Mouse (Mus musculus): ENCODE data around the gene Hmbs. TPM values are rescaled to one million over a fixed set of nuclear protein-coding genes. Genes with fewer than 3 reads are reported as not detected.
"Not testable (repeated sequence)": the region's sequence is repeated elsewhere in the genome, so short reads cannot be mapped to it uniquely, and the experiment has no call there.

Gene Hmbs
- 123 and 135 TPM in 2 replicates for polyA plus RNA-seq (2015; fragmentation: Nextera tagmentation; extraction: Ambion mirVana)

- H3K36me3 ChIP-seq, result peaks cover 36% of the 10 kb centered on the region
- peak within 1 kb of the TSS; percentile 75 for H3K4me2 ChIP-seq
- WGBS, result under 1% methylated on average over 39 of the region's 39 CpGs
- H3K4me3 ChIP-seq, result peak within 1 kb of the TSS; percentile 91
- peak; percentile 95 for ATAC-seq (ENCODE audit: borderline replicate concordance, extremely low read depth, low FRiP score, low TSS enrichment)
- H3K27me3 ChIP-seq, result no peaks in the 10 kb centered on the region
- peak within 1 kb of the TSS; percentile 99 for H3K27ac ChIP-seq
- H3K9ac ChIP-seq, result peak within 1 kb of the TSS; percentile 88
- peaks cover 17% of the 10 kb centered on the region for H3K4me1 ChIP-seq
- H3K9me3 ChIP-seq, result no peaks in the 10 kb centered on the region
Measured at GRCm38 (mm10) chr9:44343781-44344421, at the start of gene Hmbs. Gene Hmbs (minus strand): TSS chr9:44344228.

- H3K9me3 ChIP-seq, result no peaks in the 10 kb centered on the region
- H3K27me3 ChIP-seq, result no peaks in the 10 kb centered on the region
- H3K4me1 ChIP-seq, result 0 out of 2 replicates have a peak, but pooled peaks cover 4% of the 10 kb centered on the region
- H3K4me3 ChIP-seq, result no peak overlapping the region
- ATAC-seq (ENCODE audit: borderline replicate concordance, extremely low read depth, low FRiP score, low TSS enrichment), result 0 out of 2 replicates have a peak, but pooled peaks have one; percentile 5
- H3K36me3 ChIP-seq, result peaks cover 60% of the 10 kb centered on the region
- no peak overlapping the region for H3K9ac ChIP-seq
- 35% methylated on average over 4 of the region's 4 CpGs for WGBS
- H3K27ac ChIP-seq, result no peak overlapping the region
- H3K4me2 ChIP-seq, result no peak overlapping the region
Measured at GRCm38 (mm10) chr9:44391466-44391865, 47.4 kb upstream of the Hmbs start.

- H3K4me3 ChIP-seq, result no peak overlapping the region
- ATAC-seq (ENCODE audit: borderline replicate concordance, extremely low read depth, low FRiP score, low TSS enrichment), result no peak
- no peak overlapping the region for H3K27ac ChIP-seq
- H3K27me3 ChIP-seq, result no peaks in the 10 kb centered on the region
- H3K4me2 ChIP-seq, result no peak overlapping the region
- WGBS, result 57% methylated on average over 8 of the region's 8 CpGs
- peaks cover 82% of the 10 kb centered on the region for H3K36me3 ChIP-seq
- no peak overlapping the region for H3K9ac ChIP-seq
- H3K9me3 ChIP-seq, result no peaks in the 10 kb centered on the region
- no peaks in the 10 kb centered on the region for H3K4me1 ChIP-seq
Measured at GRCm38 (mm10) chr9:44389273-44389672, 45.2 kb upstream of the Hmbs start.

GRCm38 (mm10) chr9:44387221-44387620, 43.2 kb upstream of the Hmbs start:
- no peak overlapping the region for H3K9ac ChIP-seq
- H3K27me3 ChIP-seq, result no peaks in the 10 kb centered on the region
- no peak overlapping the region for H3K4me3 ChIP-seq
- no peak overlapping the region for H3K27ac ChIP-seq
- WGBS, result 69% methylated on average over 3 of the region's 3 CpGs
- H3K36me3 ChIP-seq, result peaks cover 96% of the 10 kb centered on the region
- H3K9me3 ChIP-seq, result no peaks in the 10 kb centered on the region
- no peak for ATAC-seq (ENCODE audit: borderline replicate concordance, extremely low read depth, low FRiP score, low TSS enrichment)
- no peak overlapping the region for H3K4me2 ChIP-seq
- no peaks in the 10 kb centered on the region for H3K4me1 ChIP-seq

- no peak overlapping the region for H3K4me2 ChIP-seq
- no peak for ATAC-seq (ENCODE audit: borderline replicate concordance, extremely low read depth, low FRiP score, low TSS enrichment)
- no peak overlapping the region for H3K4me3 ChIP-seq
- H3K4me1 ChIP-seq, result peaks cover 13% of the 10 kb centered on the region
- no peak overlapping the region for H3K27ac ChIP-seq
- H3K36me3 ChIP-seq, result peaks cover 87% of the 10 kb centered on the region
- H3K9me3 ChIP-seq, result no peaks in the 10 kb centered on the region
- H3K9ac ChIP-seq, result no peak overlapping the region
- 87% methylated on average over 13 of the region's 13 CpGs for WGBS
- H3K27me3 ChIP-seq, result no peaks in the 10 kb centered on the region
Measured at GRCm38 (mm10) chr9:44384596-44384995, 40.6 kb upstream of the Hmbs start.

- peak overlapping the region; percentile 76 for H3K27ac ChIP-seq
- no peaks in the 10 kb centered on the region for H3K9me3 ChIP-seq
- H3K4me2 ChIP-seq, result peak overlapping the region; percentile 90
- ATAC-seq (ENCODE audit: borderline replicate concordance, extremely low read depth, low FRiP score, low TSS enrichment), result peak; percentile 31; the same call in 1 of the 2 replicates
- H3K4me1 ChIP-seq, result peaks cover 21% of the 10 kb centered on the region
- 4% methylated on average over 15 of the region's 15 CpGs for WGBS
- H3K27me3 ChIP-seq, result no peaks in the 10 kb centered on the region
- H3K36me3 ChIP-seq, result peaks cover 40% of the 10 kb centered on the region
- peak overlapping the region; percentile 92 for H3K9ac ChIP-seq
- H3K4me3 ChIP-seq, result peak overlapping the region; percentile 78
Measured at GRCm38 (mm10) chr9:44379862-44380261, 35.8 kb upstream of the Hmbs start.

GRCm38 (mm10) chr9:44379054-44379834, 35.2 kb upstream of the Hmbs start, which contains the start of gene Hyou1:
Gene Hyou1 (plus strand): TSS chr9:44379490.
- Histone ChIP-seq H3K27ac (peak within 1 kb of the TSS; percentile 77), H3K9me3 (no peaks in the 10 kb centered on the region), H3K4me3 (peak within 1 kb of the TSS; percentile 78), H3K4me1 (peaks cover 21% of the 10 kb centered on the region), H3K4me2 (peak within 1 kb of the TSS; percentile 90), H3K36me3 (peaks cover 34% of the 10 kb centered on the region), H3K27me3 (no peaks in the 10 kb centered on the region), H3K9ac (peak within 1 kb of the TSS; percentile 92)
- peak; percentile 99 for ATAC-seq (ENCODE audit: borderline replicate concordance, extremely low read depth, low FRiP score, low TSS enrichment)
- WGBS, result under 1% methylated on average over 82 of the region's 83 CpGs

- no peaks in the 10 kb centered on the region for H3K9me3 ChIP-seq
- ATAC-seq (ENCODE audit: borderline replicate concordance, extremely low read depth, low FRiP score, low TSS enrichment), result no peak
- H3K4me3 ChIP-seq, result peak overlapping the region; percentile 78
- H3K4me2 ChIP-seq, result peak overlapping the region; percentile 52
- H3K27me3 ChIP-seq, result no peaks in the 10 kb centered on the region
- H3K9ac ChIP-seq, result peak overlapping the region; percentile 65
- no peak overlapping the region; the same call in 1 of the 2 replicates for H3K27ac ChIP-seq
- H3K4me1 ChIP-seq, result peaks cover 21% of the 10 kb centered on the region
- WGBS, result 75% methylated on average over 5 of the region's 5 CpGs
- peaks cover 24% of the 10 kb centered on the region for H3K36me3 ChIP-seq
Measured at GRCm38 (mm10) chr9:44378153-44378730, 34.2 kb upstream of the Hmbs start.

- H3K4me1 ChIP-seq, result peaks cover 21% of the 10 kb centered on the region
- H3K9me3 ChIP-seq; H3K27ac ChIP-seq; ATAC-seq (ENCODE audit: borderline replicate concordance, extremely low read depth, low FRiP score, low TSS enrichment); H3K4me3 ChIP-seq; H3K27me3 ChIP-seq; H3K9ac ChIP-seq; H3K4me2 ChIP-seq: not testable (repeated sequence)
- peaks cover 15% of the 10 kb centered on the region for H3K36me3 ChIP-seq
- 74% methylated on average over 2 of the region's 2 CpGs for WGBS
Measured at GRCm38 (mm10) chr9:44377335-44377734, 33.3 kb upstream of the Hmbs start.

- H3K36me3 ChIP-seq, result peaks cover 3% of the 10 kb centered on the region; the same call in 1 of the 2 replicates
- peaks cover 21% of the 10 kb centered on the region for H3K4me1 ChIP-seq
- no peaks in the 10 kb centered on the region for H3K27me3 ChIP-seq
- no peak for ATAC-seq (ENCODE audit: borderline replicate concordance, extremely low read depth, low FRiP score, low TSS enrichment)
- no peaks in the 10 kb centered on the region for H3K9me3 ChIP-seq
- WGBS, result 81% methylated on average over 6 of the region's 6 CpGs
- H3K27ac ChIP-seq, result no peak overlapping the region
- H3K9ac ChIP-seq, result no peak overlapping the region
- no peak overlapping the region for H3K4me3 ChIP-seq
- no peak overlapping the region for H3K4me2 ChIP-seq
Measured at GRCm38 (mm10) chr9:44376141-44376540, 32.1 kb upstream of the Hmbs start.

- Histone ChIP-seq H3K36me3 (no peaks in the 10 kb centered on the region), H3K4me2 (no peak overlapping the region), H3K9me3 (no peaks in the 10 kb centered on the region), H3K27me3 (no peaks in the 10 kb centered on the region), H3K27ac (no peak overlapping the region), H3K4me1 (peaks cover 6% of the 10 kb centered on the region; the same call in 1 of the 2 replicates), H3K9ac (no peak overlapping the region), H3K4me3 (no peak overlapping the region)
- ATAC-seq (ENCODE audit: borderline replicate concordance, extremely low read depth, low FRiP score, low TSS enrichment), result no peak
Measured at GRCm38 (mm10) chr9:44373386-44373785, 29.4 kb upstream of the Hmbs start.
